In the genomic region with DNA sequence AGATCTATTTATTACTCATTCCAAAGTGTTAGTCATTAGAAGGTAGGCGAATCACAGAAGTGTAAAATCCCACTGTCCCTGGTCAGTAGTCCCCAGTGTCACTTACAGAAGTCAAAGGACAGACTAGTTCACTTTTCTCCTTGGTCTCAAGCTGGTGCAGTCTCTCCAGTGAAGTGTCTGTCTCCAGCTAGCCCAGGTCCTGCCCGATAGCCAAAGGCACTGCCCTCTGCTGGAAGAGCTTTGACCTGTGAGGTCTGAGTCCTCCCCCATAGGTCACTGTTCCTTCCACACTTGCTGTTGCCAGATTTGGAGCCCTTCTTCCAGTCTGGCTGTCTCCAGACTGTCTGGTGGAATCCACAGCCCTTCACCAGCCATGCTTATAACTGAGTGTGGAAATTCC, we compare ENCODE assay signal across 8 mouse cellular contexts. TPM values are rescaled to one million over a fixed set of nuclear protein-coding genes. Genes with fewer than 3 reads are reported as not detected.
DNase-seq lines count a peak whose midpoint lies in the region.

No protein-coding gene starts in this region.

- intact Hi-C loops in left cerebral cortex, postnatal 4 days (cut with DNase I), result no loop called here
- intact Hi-C loops in heart, postnatal 14 days (cut with DNase I), result loop anchor here (5.0 to 10.0 kb wide), 2 partner anchors 343 to 385 kb away; no protein-coding TSS in a partner anchor
- intact Hi-C loops in left cerebral cortex, postnatal 25 days (cut with DNase I), result no loop called here

- peak; percentile 23 for DNase-seq in left cerebral cortex, postnatal 4 days
- no peak for DNase-seq in left cerebral cortex, adult 8-10 months (ENCODE audit: low spot score in 2 of 2)
- DNase-seq in adrenal gland, adult 2 months, result peak; percentile 55
- DNase-seq in embryo, embryonic 9.5 days (ENCODE audit: extremely low spot score), result peak; percentile 38
- peak; percentile 44 to 57 for DNase-seq in heart, postnatal 14 days
- peak; percentile 57 to 64 for DNase-seq in lung, adult 18-20 months
- DNase-seq in spleen, postnatal 10 days (ENCODE audit: low spot score in 2 of 2), result peak; percentile 20 to 67
- DNase-seq in left cerebral cortex, postnatal 25 days (ENCODE audit: low spot score in 2 of 2), result no peak

RNA-seq across cellular contexts. Expression of gene Rap2c, which starts 2.1 kb away (rescaled TPM):
- total RNA-seq in left cerebral cortex, postnatal 4 days (2021), result 10 to 100 TPM; 36.8 to 42.3 TPM
- 10 to 100 TPM; 24.1 to 28.6 (median 27.8) TPM for total RNA-seq in left cerebral cortex, adult 8-10 months (2022)
- 10 to 100 TPM; 25.8 to 26.3 TPM for total RNA-seq in adrenal gland, adult 2 months (2021)
- 0.52 and 0.76 TPM in 2 replicates for polyA plus RNA-seq in adrenal gland, adult 2 months (2012; rRNA removed)
- total RNA-seq in heart, postnatal 14 days (2021), result 10 to 100 TPM; 23.5 to 25.1 TPM
- 10 to 100 TPM; 26.1 to 27.8 TPM for total RNA-seq in left cerebral cortex, postnatal 25 days (2021)

Comparison
In these comparisons a context has a peak if more than half of its experiments do, and no peak if none do; other contexts are left out.
1. DNase-seq: peak in left cerebral cortex, postnatal 4 days (single experiment), adrenal gland, adult 2 months (single experiment), embryo, embryonic 9.5 days (single experiment), heart, postnatal 14 days (2 of 2), lung, adult 18-20 months (2 of 2) and spleen, postnatal 10 days (2 of 2); none in left cerebral cortex, adult 8-10 months (0 of 2) and left cerebral cortex, postnatal 25 days (0 of 2).